Mouse (Mus musculus) layer of hippocampus, postnatal 36 days (tissue): ENCODE results near the gene Iqsec1. TPM values are rescaled to one million over a fixed set of nuclear protein-coding genes. Genes with fewer than 3 reads are reported as not detected.

Source experiments
- DNase-seq, 2 experiments: peaks; one replicate each; pipeline ENCODE4 v3.0.0; 2022
- total RNA-seq, 2 experiments: library from RNA; stranded (reverse); gene quantifications; 2 replicates each; pipeline ENCODE4 v1.2.3; 2021

The Iqsec1 gene
- total RNA-seq, 2 experiments from 2014 or later = 243 to 261 TPM

- DNase-seq = peak in 1 of 2 experiments; percentile 57
Measured at GRCm38 (mm10) chr6:90722993-90723392, 265.5 kb downstream of the Iqsec1 start.

- no peak for DNase-seq
Measured at GRCm38 (mm10) chr6:90720996-90721746, 267.3 kb downstream of the Iqsec1 start.

GRCm38 (mm10) chr6:90720201-90720600 lies 268.3 kb downstream of the Iqsec1 start:
- DNase-seq = no peak

- DNase-seq = no peak
Measured at GRCm38 (mm10) chr6:90719402-90719801, 269.1 kb downstream of the Iqsec1 start.

GRCm38 (mm10) chr6:90718477-90718876 lies 270.0 kb downstream of the Iqsec1 start:
- DNase-seq = no peak

- no peak for DNase-seq
Measured at GRCm38 (mm10) chr6:90717711-90718110, 270.8 kb downstream of the Iqsec1 start.

- DNase-seq = no peak
Measured at GRCm38 (mm10) chr6:90716853-90717252, 271.6 kb downstream of the Iqsec1 start.

- DNase-seq = no peak
Measured at GRCm38 (mm10) chr6:90716066-90716704, 272.3 kb downstream of the Iqsec1 start.

- no peak for DNase-seq
Measured at GRCm38 (mm10) chr6:90715245-90715905, 273.1 kb downstream of the Iqsec1 start.

GRCm38 (mm10) chr6:90713650-90714049 lies 274.8 kb downstream of the Iqsec1 start:
- DNase-seq = no peak

- no peak for DNase-seq
Measured at GRCm38 (mm10) chr6:90712486-90713480, 275.7 kb downstream of the Iqsec1 start.

- DNase-seq = no peak
Measured at GRCm38 (mm10) chr6:90712063-90712462, 276.4 kb downstream of the Iqsec1 start.

- DNase-seq = peak; percentile 56 to 58
Measured at GRCm38 (mm10) chr6:90711476-90712035, 276.9 kb downstream of the Iqsec1 start.

GRCm38 (mm10) chr6:90710778-90711177 lies 277.7 kb downstream of the Iqsec1 start:
- DNase-seq = no peak

GRCm38 (mm10) chr6:90709929-90710777 lies 278.3 kb downstream of the Iqsec1 start:
- DNase-seq = no peak

GRCm38 (mm10) chr6:90708061-90708618 lies 280.3 kb downstream of the Iqsec1 start:
- no peak for DNase-seq

GRCm38 (mm10) chr6:90707143-90707542 lies 281.3 kb downstream of the Iqsec1 start:
- no peak for DNase-seq

- peak; percentile 60 to 71 for DNase-seq
Measured at GRCm38 (mm10) chr6:90706490-90706889, 282.0 kb downstream of the Iqsec1 start.

GRCm38 (mm10) chr6:90705738-90706137 lies 282.7 kb downstream of the Iqsec1 start:
- no peak for DNase-seq

GRCm38 (mm10) chr6:90704705-90705344 lies 283.7 kb downstream of the Iqsec1 start:
- peak in 1 of 2 experiments; percentile 59 for DNase-seq
